Comparison of ENCODE assay signal across 48 mouse cellular contexts in genomic region chr7:46680732-46681131, GRCm38 (mm10). TPM values are rescaled to one million over a fixed set of nuclear protein-coding genes. Genes with fewer than 3 reads are reported as not detected.
"Had no signal": no experiment of that assay in that cellular context is flagged by ENCODE, and none has a peak within 500 bp of the region (broad histone marks: within the 10 kb centered on the region; RNA-seq: fewer than 3 reads in every experiment).

No protein-coding gene starts in this region.

- DNase-seq: heart, postnatal 10 days; heart, postnatal 14 days; heart, postnatal 36 days; heart, postnatal 4 days; kidney, adult 11 months; kidney, adult 18-20 months; kidney, adult 2 months; kidney, adult 8-10 months; kidney, postnatal 10 days; kidney, postnatal 14 days; kidney, postnatal 25 days; kidney, postnatal 36 days; kidney, postnatal 4 days; layer of hippocampus, postnatal 36 days had no signal

- H3K9me3 ChIP-seq: heart, embryonic 10.5 days; heart, embryonic 13.5 days; heart, embryonic 15.5 days; hindbrain, embryonic 10.5 days; hindbrain, embryonic 12.5 days; hindbrain, embryonic 13.5 days; hindbrain, embryonic 15.5 days; intestine, embryonic 15.5 days; kidney, embryonic 15.5 days had no signal

- ATAC-seq: hindbrain, embryonic 16.5 days; hindbrain, postnatal 0 days; inflammation-experienced regulatory T-cells, adult 6 months; intestine, embryonic 15.5 days had no signal

- H3K27ac ChIP-seq: heart, embryonic 10.5 days; heart, embryonic 13.5 days; heart, embryonic 15.5 days; hindbrain, embryonic 10.5 days; hindbrain, embryonic 12.5 days; hindbrain, embryonic 13.5 days; hindbrain, embryonic 14.5 days; hindbrain, embryonic 15.5 days; hindbrain, postnatal 0 days; intestine, embryonic 15.5 days; kidney, embryonic 15.5 days; kidney, postnatal 0 days; layer of hippocampus, adult 2 months; left cerebral cortex, adult 2 months had no signal

- H3K4me1 ChIP-seq: heart, embryonic 10.5 days; heart, embryonic 12.5 days; heart, embryonic 13.5 days; heart, embryonic 15.5 days; hindbrain, embryonic 12.5 days; kidney, embryonic 15.5 days had no signal

- H3K4me2 ChIP-seq: heart, embryonic 11.5 days; heart, embryonic 12.5 days; heart, embryonic 13.5 days; heart, embryonic 15.5 days; hindbrain, embryonic 12.5 days; hindbrain, embryonic 13.5 days; hindbrain, embryonic 14.5 days; hindbrain, embryonic 15.5 days; intestine, embryonic 15.5 days; kidney, embryonic 15.5 days had no signal

- H3K4me3 ChIP-seq: heart, embryonic 10.5 days; heart, embryonic 12.5 days; heart, embryonic 13.5 days; heart, embryonic 15.5 days; hindbrain, embryonic 10.5 days; hindbrain, embryonic 12.5 days; hindbrain, embryonic 13.5 days; hindbrain, embryonic 15.5 days; intestine, embryonic 15.5 days; kidney, embryonic 15.5 days; layer of hippocampus, adult 2 months; left cerebral cortex, adult 2 months had no signal

- H3K9ac ChIP-seq: heart, embryonic 12.5 days; heart, embryonic 13.5 days; heart, embryonic 15.5 days; hindbrain, embryonic 12.5 days; hindbrain, embryonic 13.5 days; hindbrain, embryonic 14.5 days; hindbrain, embryonic 15.5 days; intestine, embryonic 15.5 days; kidney, embryonic 15.5 days had no signal

- H3K36me3 ChIP-seq: heart, embryonic 10.5 days; heart, embryonic 12.5 days; heart, embryonic 13.5 days; heart, embryonic 15.5 days; hindbrain, embryonic 10.5 days; hindbrain, embryonic 12.5 days; hindbrain, embryonic 13.5 days; hindbrain, embryonic 15.5 days; intestine, embryonic 15.5 days; kidney, embryonic 15.5 days had no signal

- H3K27me3 ChIP-seq: heart, embryonic 13.5 days; hindbrain, embryonic 12.5 days; hindbrain, embryonic 13.5 days; hindbrain, embryonic 15.5 days; intestine, embryonic 15.5 days; kidney, embryonic 15.5 days had no signal

RNA-seq across cellular contexts. Expression of gene Tph1, which starts 8.4 kb away (rescaled TPM):
- total RNA-seq: heart, postnatal 10 days; heart, postnatal 25 days; heart, postnatal 36 days; heart, postnatal 4 days; hematopoietic stem cell, adult 5-6 weeks; left cerebral cortex, adult 2 months had no signal
- polyA plus RNA-seq: heart, embryonic 11.5 days; heart, embryonic 12.5 days; heart, embryonic 13.5 days; hindbrain, embryonic 11.5 days; kidney, adult 2 months had no signal

RNA-seq across cellular contexts. Expression of gene Saa3, which starts 34.8 kb away (rescaled TPM):
- total RNA-seq: heart, postnatal 10 days; heart, postnatal 4 days; hematopoietic stem cell, adult 5-6 weeks; hindbrain, postnatal 0 days; layer of hippocampus, adult 18-20 months; layer of hippocampus, adult 2 months; layer of hippocampus, adult 8-10 months; layer of hippocampus, postnatal 14 days; layer of hippocampus, postnatal 25 days; layer of hippocampus, postnatal 36 days; left cerebral cortex, adult 18-20 months; left cerebral cortex, adult 2 months had no signal
- polyA plus RNA-seq: heart, embryonic 11.5 days; heart, embryonic 13.5 days; heart, embryonic 14.5 days; hindbrain, embryonic 10.5 days; inflammation-experienced regulatory T-cells, adult 6 months; kidney, embryonic 14.5 days had no signal

RNA-seq across cellular contexts. Expression of gene Saa4, which starts 51.7 kb away (rescaled TPM):
- total RNA-seq: heart, postnatal 10 days; heart, postnatal 14 days; heart, postnatal 25 days; heart, postnatal 36 days; heart, postnatal 4 days; hematopoietic stem cell, adult 5-6 weeks; hindbrain, postnatal 0 days; layer of hippocampus, adult 18-20 months; layer of hippocampus, adult 2 months; layer of hippocampus, adult 8-10 months; layer of hippocampus, postnatal 10 days; layer of hippocampus, postnatal 14 days; layer of hippocampus, postnatal 25 days; layer of hippocampus, postnatal 36 days; left cerebral cortex, adult 18-20 months; left cerebral cortex, adult 2 months; left cerebral cortex, adult 8-10 months had no signal
- polyA plus RNA-seq: heart, embryonic 12.5 days; heart, embryonic 13.5 days; heart, embryonic 14.5 days; heart, embryonic 15.5 days; heart, embryonic 16.5 days; heart, postnatal 0 days; hindbrain, embryonic 10.5 days; hindbrain, embryonic 11.5 days; hindbrain, embryonic 12.5 days; hindbrain, embryonic 13.5 days; hindbrain, embryonic 14.5 days; hindbrain, embryonic 15.5 days; hindbrain, embryonic 16.5 days; hindbrain, postnatal 0 days; inflammation-experienced regulatory T-cells, adult 6 months; intestine, embryonic 14.5 days; kidney, adult 2 months; kidney, embryonic 14.5 days; kidney, embryonic 16.5 days; kidney, postnatal 0 days had no signal
